Mouse (Mus musculus): ENCODE data around the gene Ust.

- no peak for TF ChIP-seq CTCF (IDR thresholded peaks at IDR 0.05; ENCODE audit: borderline replicate concordance, insufficient read depth, low read depth, low read length)
- no peak for TF ChIP-seq POLR2A (IDR thresholded peaks at IDR 0.05; ENCODE audit: borderline replicate concordance, insufficient read depth, low read length)
Measured at GRCm38 (mm10) chr10:8415036-8415435, 103.6 kb downstream of the Ust start.

All from cerebellum, adult 2 months (tissue).